11 mouse cellular contexts compared by ENCODE assay signal in genomic region chr1:60935968-60936581, GRCm38 (mm10). TPM values are rescaled to one million over a fixed set of nuclear protein-coding genes. Genes with fewer than 3 reads are reported as not detected.
DNase-seq lines count a peak whose midpoint lies in the region; ATAC-seq and TF ChIP-seq lines count a peak whose summit lies in the region.
"Had no signal": no experiment of that assay in that cellular context is flagged by ENCODE, and none has a peak within 500 bp of the region (broad histone marks: within the 10 kb centered on the region; RNA-seq: fewer than 3 reads in every experiment).

No protein-coding gene starts in this region.

- H3K4me2 ChIP-seq in forebrain, embryonic 13.5 days, result no peak overlapping the region
- no peak overlapping the region for H3K4me2 ChIP-seq in forebrain, embryonic 12.5 days

- H3K27me3 ChIP-seq in forebrain, embryonic 13.5 days, result no peaks in the 10 kb centered on the region
- H3K27me3 ChIP-seq in forebrain, embryonic 12.5 days, result no peaks in the 10 kb centered on the region

- H3K9me3 ChIP-seq in forebrain, embryonic 13.5 days (replicated peaks), result no peaks in the 10 kb centered on the region
- no peaks in the 10 kb centered on the region for H3K9me3 ChIP-seq in forebrain, embryonic 12.5 days

- H3K36me3 ChIP-seq in forebrain, embryonic 13.5 days (ENCODE audit: poor library complexity, severe bottlenecking), result no peaks in the 10 kb centered on the region
- no peaks in the 10 kb centered on the region for H3K36me3 ChIP-seq in forebrain, embryonic 12.5 days (replicated peaks)

- H3K27ac ChIP-seq in forebrain, embryonic 13.5 days, result no peak overlapping the region
- no peak overlapping the region for H3K27ac ChIP-seq in forebrain, embryonic 12.5 days
- peak overlapping the region; percentile 75 for H3K27ac ChIP-seq in layer of hippocampus, adult 2 months

- no peaks in the 10 kb centered on the region for H3K4me1 ChIP-seq in forebrain, embryonic 13.5 days
- H3K4me1 ChIP-seq in forebrain, embryonic 12.5 days, result peaks cover 7% of the 10 kb centered on the region

- H3K9ac ChIP-seq in forebrain, embryonic 13.5 days, result no peak overlapping the region
- H3K9ac ChIP-seq in forebrain, embryonic 12.5 days, result no peak overlapping the region

- peak; percentile 24 for DNase-seq in right cerebral cortex, adult 18-20 months
- no peak for DNase-seq in right cerebral cortex, postnatal 36 days (ENCODE audit: low spot score in 2 of 2)
- peak; percentile 33 to 38 for DNase-seq in layer of hippocampus, adult 2 months (ENCODE audit: low spot score in 2 of 2)
- DNase-seq in skeletal muscle tissue, adult 2 months (ENCODE audit: low read depth, low spot score), result peak; percentile 54
- no peak for DNase-seq in kidney, adult 11 months
- DNase-seq in lung, postnatal 10 days, result no peak
- DNase-seq: kidney, postnatal 25 days; lung, postnatal 4 days had no signal

- WGBS in forebrain, embryonic 13.5 days, result 51% methylated on average over 8 of the region's 8 CpGs
- 50% methylated on average over 8 of the region's 8 CpGs for WGBS in forebrain, embryonic 12.5 days

- peak; percentile 76; the same call in 1 of the 2 replicates for ATAC-seq in forebrain, embryonic 13.5 days
- ATAC-seq in forebrain, embryonic 12.5 days (ENCODE audit: low FRiP score), result no peak

- H3K4me3 ChIP-seq in forebrain, embryonic 13.5 days, result no peak overlapping the region
- no peak overlapping the region for H3K4me3 ChIP-seq in forebrain, embryonic 12.5 days (replicated peaks)
- H3K4me3 ChIP-seq in layer of hippocampus, adult 2 months, result no peak overlapping the region

- no peak for TF ChIP-seq CTCF in layer of hippocampus, adult 2 months (conservative IDR thresholded peaks at IDR 0.05)

RNA-seq across cellular contexts. Expression of gene Icos, which starts 41.7 kb away (rescaled TPM):
- polyA plus RNA-seq in forebrain, embryonic 13.5 days (2015; fragmentation: Nextera tagmentation; extraction: Ambion mirVana), result 0.06 TPM in 1 of 2 replicates, not detected in the other
- 0.08 TPM in 1 of 2 replicates, not detected in the other for polyA plus RNA-seq in forebrain, embryonic 12.5 days (2016; fragmentation: Nextera tagmentation; extraction: Ambion mirVana)
- total RNA-seq in layer of hippocampus, adult 2 months (2021), result not detected

RNA-seq across cellular contexts. Expression of gene Ctla4, which starts 49.3 kb away (rescaled TPM):
- not detected in 2 replicates for polyA plus RNA-seq in forebrain, embryonic 13.5 days (2015; fragmentation: Nextera tagmentation; extraction: Ambion mirVana)
- polyA plus RNA-seq in forebrain, embryonic 12.5 days (2016; fragmentation: Nextera tagmentation; extraction: Ambion mirVana), result not detected in 2 replicates
- not detected for total RNA-seq in layer of hippocampus, adult 2 months (2021)
- polyA plus RNA-seq: stomach, embryonic 16.5 days had no signal

Comparison
In these comparisons a context has a peak if more than half of its experiments do, and no peak if none do; other contexts are left out.
1. DNase-seq: peak in right cerebral cortex, adult 18-20 months (single experiment), layer of hippocampus, adult 2 months (2 of 2) and skeletal muscle tissue, adult 2 months (single experiment); none in right cerebral cortex, postnatal 36 days (0 of 2), kidney, adult 11 months (single experiment) and lung, postnatal 10 days (single experiment).